8 mouse cellular contexts compared by ENCODE assay signal in the genomic region with DNA sequence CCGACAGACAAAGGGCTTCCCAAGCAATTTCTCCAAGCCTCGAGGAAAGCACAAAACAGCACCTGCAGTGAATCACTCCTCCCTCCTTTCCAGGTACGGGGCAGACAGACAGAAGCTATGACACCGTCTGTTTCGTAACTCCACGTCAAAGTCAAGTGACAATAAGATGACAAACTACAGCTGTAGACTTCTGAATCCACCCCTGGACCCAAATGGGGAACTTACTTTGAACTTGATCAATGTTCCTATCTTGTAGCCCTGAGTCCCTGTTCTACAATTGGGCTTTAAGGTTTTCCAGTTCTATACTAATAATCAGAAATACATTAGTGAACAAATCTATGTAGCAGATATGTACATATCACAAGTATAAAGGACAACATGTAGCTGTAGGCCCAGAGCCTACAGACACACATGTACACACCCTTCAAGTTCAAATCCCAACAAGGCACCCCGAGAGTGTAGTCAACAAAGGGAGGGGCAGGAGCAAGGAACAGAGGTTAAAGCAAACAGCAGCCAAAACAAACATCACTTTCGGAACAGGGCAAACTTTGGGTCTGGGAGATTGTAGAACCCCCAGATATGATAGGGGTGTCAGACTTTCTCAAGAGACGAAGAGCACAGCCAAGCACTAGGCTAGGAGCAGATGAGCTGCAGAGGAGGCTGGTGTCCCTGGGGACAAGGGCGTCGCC. TPM values are rescaled to one million over a fixed set of nuclear protein-coding genes. Genes with fewer than 3 reads are reported as not detected.
DNase-seq lines count a peak whose midpoint lies in the region; ATAC-seq and TF ChIP-seq lines count a peak whose summit lies in the region.

No protein-coding gene starts in this region.

- no peak for ATAC-seq in heart, postnatal 0 days (ENCODE audit: insufficient read depth, low read depth)
- no peak for ATAC-seq in lung, postnatal 0 days

- no peaks in the 10 kb centered on the region for H3K36me3 ChIP-seq in heart, postnatal 0 days (replicated peaks; ENCODE audit: control insufficient read depth, insufficient read depth, low read length)
- no peaks in the 10 kb centered on the region for H3K36me3 ChIP-seq in lung, postnatal 0 days (ENCODE audit: insufficient read depth, low read length)

- H3K9me3 ChIP-seq in heart, postnatal 0 days (replicated peaks; ENCODE audit: control insufficient read depth, low read length), result no peaks in the 10 kb centered on the region
- H3K9me3 ChIP-seq in lung, postnatal 0 days (ENCODE audit: low read length), result no peaks in the 10 kb centered on the region

- peak overlapping the region; percentile 51 for H3K4me3 ChIP-seq in bone marrow, adult 2 months (replicated peaks; ENCODE audit: control insufficient read depth, low read depth, low read length)
- 0 out of 2 replicates have a peak overlapping the region, but pooled peaks have one; percentile 56 for H3K4me3 ChIP-seq in heart, postnatal 0 days (ENCODE audit: low read depth, low read length)
- H3K4me3 ChIP-seq in lung, postnatal 0 days (ENCODE audit: low read depth, low read length), result peak overlapping the region; percentile 46

- peak; percentile 3 for DNase-seq in embryo, embryonic 10 days (ENCODE audit: low spot score)
- DNase-seq in embryo, embryonic 10.5 days (ENCODE audit: low spot score), result no peak
- no peak for DNase-seq in heart, postnatal 0 days (ENCODE audit: low spot score)
- DNase-seq in lung, postnatal 0 days (ENCODE audit: low spot score), result no peak
- no peak for DNase-seq in thymus, postnatal 14 days
- no peak for DNase-seq in urinary bladder, postnatal 14 days (ENCODE audit: low spot score)
- DNase-seq in adrenal gland, adult 18-20 months (ENCODE audit: low spot score in 2 of 2), result no peak

- WGBS in bone marrow, adult 2 months, result 38% methylated on average over 9 of the region's 11 CpGs
- WGBS in heart, postnatal 0 days, result 48% methylated on average over 11 of the region's 11 CpGs
- WGBS in lung, postnatal 0 days, result 42% methylated on average over 11 of the region's 11 CpGs

- no peak for TF ChIP-seq POLR2A in bone marrow, adult 2 months (IDR thresholded peaks at IDR 0.05; ENCODE audit: borderline replicate concordance, control insufficient read depth, low read depth, low read length)

- peak overlapping the region; percentile 89 for H3K4me2 ChIP-seq in heart, postnatal 0 days (ENCODE audit: low read depth, low read length)
- peak overlapping the region; percentile 72 for H3K4me2 ChIP-seq in lung, postnatal 0 days (replicated peaks; ENCODE audit: low read depth, low read length)

- TF ChIP-seq EP300 in heart, postnatal 0 days (IDR thresholded peaks at IDR 0.05; ENCODE audit: low read depth), result no peak
- TF ChIP-seq EP300 in lung, postnatal 0 days (IDR thresholded peaks at IDR 0.05), result no peak

- H3K27ac ChIP-seq in bone marrow, adult 2 months (ENCODE audit: control insufficient read depth, insufficient read depth, low read depth, low read length, poor library complexity), result 0 out of 2 replicates have a peak overlapping the region, but pooled peaks have one; percentile 21
- no peak overlapping the region for H3K27ac ChIP-seq in heart, postnatal 0 days (ENCODE audit: low read depth)
- no peak overlapping the region for H3K27ac ChIP-seq in lung, postnatal 0 days (ENCODE audit: low read length)

- no peak overlapping the region for H3K9ac ChIP-seq in heart, postnatal 0 days (replicated peaks; ENCODE audit: low read depth, low read length)
- no peak overlapping the region for H3K9ac ChIP-seq in lung, postnatal 0 days (replicated peaks; ENCODE audit: low read depth)

- no peaks in the 10 kb centered on the region for H3K27me3 ChIP-seq in heart, postnatal 0 days (ENCODE audit: control insufficient read depth, insufficient read depth, low read length)
- no peaks in the 10 kb centered on the region for H3K27me3 ChIP-seq in lung, postnatal 0 days (replicated peaks; ENCODE audit: insufficient read depth, low read length)

- no peak for TF ChIP-seq CTCF in bone marrow, adult 2 months (IDR thresholded peaks at IDR 0.05; ENCODE audit: control insufficient read depth, insufficient read depth, low read length)
- TF ChIP-seq CTCF in heart, postnatal 0 days (IDR thresholded peaks at IDR 0.05; ENCODE audit: low read depth), result no peak
- TF ChIP-seq CTCF in lung, postnatal 0 days (IDR thresholded peaks at IDR 0.05), result no peak

- no peaks in the 10 kb centered on the region for H3K4me1 ChIP-seq in bone marrow, adult 2 months (ENCODE audit: control insufficient read depth, insufficient read depth, low read length)
- H3K4me1 ChIP-seq in heart, postnatal 0 days (ENCODE audit: control insufficient read depth, insufficient read depth), result no peaks in the 10 kb centered on the region
- H3K4me1 ChIP-seq in lung, postnatal 0 days (ENCODE audit: insufficient read depth, low read depth, low read length), result no peaks in the 10 kb centered on the region

RNA-seq across cellular contexts. Expression of a gene that starts 0.9 kb away (rescaled TPM):
- polyA plus RNA-seq in bone marrow, adult 2 months (2011; ENCODE audit: insufficient read depth, insufficient read length, low replicate concordance, missing spikeins), result 0.92 and 1.5 TPM in 2 replicates
- total RNA-seq in heart, postnatal 0 days (2014; rRNA removed; ENCODE audit: low replicate concordance), result 0.27 and 0.42 TPM in 2 replicates
- polyA plus RNA-seq in heart, postnatal 0 days (2015; fragmentation: Nextera tagmentation; extraction: Ambion mirVana), result 0.07 and 0.08 TPM in 2 replicates
- 1.6 and 2.2 TPM in 2 replicates for polyA plus RNA-seq in lung, postnatal 0 days (2015; fragmentation: Nextera tagmentation; extraction: Ambion mirVana)
- 1 to 10 TPM; 2.5 to 3.0 TPM for total RNA-seq in adrenal gland, adult 18-20 months (2021)
